Mouse (Mus musculus) kidney, embryonic 16.5 days (tissue): ENCODE results near the gene Trim62. TPM values are rescaled to one million over a fixed set of nuclear protein-coding genes. Genes with fewer than 3 reads are reported as not detected.
A peak's percentile ranks its signal among the peaks of the same experiment; 100 is the strongest.
"Not testable (repeated sequence)": the region's sequence is repeated elsewhere in the genome, so short reads cannot be mapped to it uniquely, and the experiment has no call there.

ENCODE experiments used
- ATAC-seq: fragments of 200-750 bp; cut with Nextera tagmentation; 2 replicates; pipeline ENCODE4 v1.8.0; 2017; ENCODE audit warnings: moderate TSS enrichment; ENCODE audit not compliant: low FRiP score, low TSS enrichment
- H3K27ac ChIP-seq: fragments of 300-500 bp; sonication (generic); 2 replicates; pipeline ENCODE4 v1.5.1; 2014; ENCODE audit warnings: low read length
- H3K27me3 ChIP-seq: fragments of 300-500 bp; sonication (generic); 2 replicates; pipeline ENCODE4 v1.6.1; 2014; ENCODE audit warnings: low read length, control low read depth, mixed read lengths; ENCODE audit not compliant: insufficient read depth
- H3K36me3 ChIP-seq: fragments of 300-500 bp; sonication (generic); 2 replicates; pipeline ENCODE4 v1.6.1; 2014; ENCODE audit warnings: low read length, control low read depth, mixed read lengths; ENCODE audit not compliant: insufficient read depth
- H3K4me1 ChIP-seq: fragments of 300-500 bp; sonication (generic); 2 replicates; pipeline ENCODE4 v1.6.1; 2014; ENCODE audit warnings: low read length, control low read depth, mixed read lengths; ENCODE audit not compliant: insufficient read depth
- H3K4me2 ChIP-seq: fragments of 300-500 bp; sonication (generic); replicated peaks from 2 replicates; pipeline ENCODE4 v1.6.1; 2014; ENCODE audit warnings: low read depth, low read length
- H3K4me3 ChIP-seq: fragments of 300-500 bp; sonication (generic); 2 replicates; pipeline ENCODE4 v1.5.1; 2014; ENCODE audit warnings: mild to moderate bottlenecking, low read length
- H3K9ac ChIP-seq: fragments of 300-500 bp; sonication (generic); replicated peaks from 2 replicates; pipeline ENCODE4 v1.6.1; 2014; ENCODE audit warnings: low read length
- H3K9me3 ChIP-seq: fragments of 300-500 bp; sonication (generic); 2 replicates; pipeline ENCODE4 v1.6.1; 2016; ENCODE audit warnings: low read length, control low read depth
- WGBS: fragments of 180-500 bp; shearing (Covaris S2); extraction: QIAGEN DNeasy Blood & Tissue Kit; methylation state at CpG from one replicate; pipeline ENCODE4 v1.1.7; 2014; 5-methylcytosine and 5-hydroxymethylcytosine counted together
- polyA plus RNA-seq: library from polyadenylated mRNA; unstranded; fragments of >200 nt; fragmentation: Nextera tagmentation; extraction: Ambion mirVana; gene quantifications from 2 replicates; pipeline ENCODE4 v1.2.1, GENCODE M21; 2015

Trim62 gene
- polyA plus RNA-seq, 1 experiment from 2014 or later = 6.4 TPM

DNA sequence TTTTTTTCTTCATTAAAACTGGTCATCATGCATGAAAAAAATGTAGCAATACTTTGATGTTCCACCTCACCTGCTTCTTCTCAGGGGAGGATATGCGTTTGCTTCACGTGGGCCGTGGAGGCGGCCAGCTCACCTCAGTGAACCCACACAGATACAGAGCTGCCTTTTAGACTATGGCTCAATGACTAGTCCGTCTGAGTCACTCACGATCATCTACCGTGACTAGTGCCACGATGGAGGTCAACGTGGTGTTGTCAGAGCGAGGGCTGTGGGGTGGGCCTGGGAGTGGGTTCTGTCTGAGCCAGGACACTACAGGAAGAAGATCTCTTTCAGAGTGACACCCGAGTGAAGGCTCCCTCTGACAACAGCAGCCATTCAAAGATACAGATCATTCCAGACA is 30.3 kb upstream of the Trim62 start:
- Histone ChIP-seq H3K36me3 (no peaks in the 10 kb centered on the region), H3K9me3 (no peaks in the 10 kb centered on the region; the same call in 1 of the 2 replicates), H3K4me1 (no peaks in the 10 kb centered on the region), H3K27ac (no peak overlapping the region), H3K4me3 (no peak overlapping the region), H3K27me3 (no peaks in the 10 kb centered on the region), H3K9ac (no peak overlapping the region), H3K4me2 (no peak overlapping the region)
- ATAC-seq = no peak
- 44% methylated on average over 11 of the region's 11 CpGs for WGBS

DNA sequence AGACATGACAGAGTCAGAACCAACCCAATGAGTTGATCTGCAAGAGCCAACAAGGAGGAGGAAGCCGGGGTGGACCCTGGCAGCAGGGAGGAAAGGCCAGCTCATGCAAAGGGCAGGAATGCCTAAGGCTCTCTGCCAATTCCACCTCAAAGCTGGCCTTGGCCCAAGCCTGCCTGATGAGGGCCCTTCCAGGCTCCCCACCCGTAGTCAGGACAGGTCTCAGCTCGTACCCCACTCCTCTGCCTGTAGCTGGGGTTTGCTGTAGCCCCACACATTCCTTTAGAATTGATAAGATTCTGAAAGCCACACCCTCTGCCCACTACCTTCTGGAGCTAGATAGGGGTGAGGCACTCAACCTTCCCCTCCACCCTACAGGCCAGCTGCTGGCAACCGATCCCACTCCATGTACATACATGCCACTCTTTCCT is 27.8 kb upstream of the Trim62 start:
- H3K9ac ChIP-seq = no peak overlapping the region
- H3K4me3 ChIP-seq = no peak overlapping the region
- H3K4me2 ChIP-seq = no peak overlapping the region
- no peak overlapping the region for H3K27ac ChIP-seq
- H3K27me3 ChIP-seq = no peaks in the 10 kb centered on the region
- H3K36me3 ChIP-seq = no peaks in the 10 kb centered on the region
- no peaks in the 10 kb centered on the region; the same call in 1 of the 2 replicates for H3K9me3 ChIP-seq
- 78% methylated on average over 4 of the region's 4 CpGs for WGBS
- no peaks in the 10 kb centered on the region for H3K4me1 ChIP-seq
- peak; percentile 40; the same call in 1 of the 2 replicates for ATAC-seq

DNA sequence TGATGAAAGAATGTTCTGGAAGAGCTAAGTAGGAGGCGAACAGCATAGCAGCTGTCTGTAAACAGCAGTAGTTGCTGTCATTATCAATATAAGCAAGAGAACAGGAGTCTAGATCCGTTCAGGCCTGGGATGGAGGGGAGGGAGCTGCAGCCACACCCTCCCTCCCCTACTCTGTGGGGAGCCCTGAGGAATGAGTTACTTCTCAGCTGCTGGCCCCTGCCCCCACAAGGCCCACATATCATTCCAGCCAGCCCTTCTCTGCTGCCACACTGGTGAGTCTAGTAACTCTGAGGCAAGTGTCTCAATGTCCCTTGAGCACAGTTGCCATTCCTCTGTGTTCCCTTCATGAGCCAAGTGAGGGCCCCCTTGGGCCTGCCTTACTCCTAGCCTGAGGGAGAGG is 26.2 kb upstream of the Trim62 start:
- WGBS = 49% methylated on average over 2 of the region's 2 CpGs
- Histone ChIP-seq H3K4me2 (no peak overlapping the region), H3K27me3 (no peaks in the 10 kb centered on the region), H3K27ac (no peak overlapping the region), H3K4me1 (no peaks in the 10 kb centered on the region), H3K9me3 (no peaks in the 10 kb centered on the region; the same call in 1 of the 2 replicates), H3K9ac (no peak overlapping the region), H3K4me3 (no peak overlapping the region), H3K36me3 (no peaks in the 10 kb centered on the region)
- no peak for ATAC-seq

DNA sequence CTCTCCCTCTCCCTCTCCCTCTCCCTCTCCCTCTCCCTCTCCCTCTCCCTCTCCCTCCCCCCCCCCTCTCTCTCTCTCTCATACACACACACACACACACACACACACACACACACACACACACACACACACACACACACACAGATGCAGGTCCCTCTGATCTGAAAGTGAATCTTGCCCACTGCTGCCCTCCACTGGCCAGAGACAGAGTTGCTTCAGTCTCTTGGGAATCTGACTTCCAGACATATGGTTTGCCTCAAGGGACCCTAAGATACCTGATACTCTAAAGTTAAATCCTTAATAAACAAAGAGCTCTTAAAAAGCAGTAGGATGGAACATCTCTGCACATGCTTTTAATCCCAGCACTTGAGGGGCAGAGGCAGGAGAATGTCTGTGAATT is 25.2 kb upstream of the Trim62 start:
- not testable (repeated sequence) for H3K4me3 ChIP-seq, ATAC-seq, H3K9ac ChIP-seq, H3K4me2 ChIP-seq, H3K36me3 ChIP-seq, H3K9me3 ChIP-seq, H3K27me3 ChIP-seq, H3K27ac ChIP-seq, H3K4me1 ChIP-seq

DNA sequence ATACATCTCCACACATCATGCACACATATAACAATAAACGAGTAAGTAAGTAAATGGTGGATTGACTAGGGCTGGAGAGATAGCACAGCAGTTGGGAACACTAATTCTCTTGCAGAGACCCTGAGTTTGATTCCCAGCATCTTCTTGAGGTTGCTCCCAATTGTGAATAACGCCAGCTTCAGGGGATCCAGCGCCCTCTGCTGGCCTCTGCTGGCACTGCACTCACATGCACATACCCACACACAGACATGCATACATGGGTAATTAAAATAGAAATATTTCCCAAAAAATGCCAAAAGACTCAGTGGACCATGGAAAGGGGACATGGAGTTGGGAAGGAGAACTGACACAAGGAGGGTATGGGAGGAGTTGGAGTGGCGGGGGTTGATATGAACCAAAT is 24.5 kb upstream of the Trim62 start:
- H3K9me3 ChIP-seq = no peaks in the 10 kb centered on the region; the same call in 1 of the 2 replicates
- H3K27me3 ChIP-seq = no peaks in the 10 kb centered on the region
- H3K9ac ChIP-seq = no peak overlapping the region
- no peak for ATAC-seq
- H3K4me1 ChIP-seq = no peaks in the 10 kb centered on the region
- 75% methylated on average over 4 of the region's 4 CpGs for WGBS
- H3K4me3 ChIP-seq = no peak overlapping the region
- no peak overlapping the region for H3K27ac ChIP-seq
- no peak overlapping the region for H3K4me2 ChIP-seq
- H3K36me3 ChIP-seq = no peaks in the 10 kb centered on the region

DNA sequence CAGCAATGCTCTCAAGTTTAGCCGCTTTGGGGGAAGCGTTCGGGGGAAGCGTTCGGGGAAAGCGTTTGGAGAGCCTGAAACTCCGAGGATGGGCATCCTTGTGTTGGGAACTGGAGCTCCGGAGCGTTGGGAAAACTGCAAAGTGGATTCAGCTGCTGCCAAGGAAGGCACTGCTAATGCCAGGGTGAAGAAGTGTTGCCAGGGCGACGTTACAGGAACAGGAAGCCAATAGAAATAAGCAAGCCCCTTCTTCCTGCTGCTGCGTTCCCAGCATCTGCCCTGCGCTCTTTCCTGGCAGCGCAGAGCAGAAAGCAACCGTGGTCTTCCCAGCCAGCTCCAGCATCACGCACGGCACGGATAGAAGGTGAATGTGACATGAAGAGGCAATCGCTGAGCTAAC is 10.4 kb upstream of the Trim62 start:
- Histone ChIP-seq H3K9ac (no peak overlapping the region), H3K36me3 (no peaks in the 10 kb centered on the region), H3K4me3 (no peak overlapping the region), H3K4me1 (no peaks in the 10 kb centered on the region), H3K9me3 (no peaks in the 10 kb centered on the region), H3K4me2 (no peak overlapping the region), H3K27me3 (no peaks in the 10 kb centered on the region), H3K27ac (no peak overlapping the region)
- 57% methylated on average over 19 of the region's 19 CpGs for WGBS
- no peak for ATAC-seq

DNA sequence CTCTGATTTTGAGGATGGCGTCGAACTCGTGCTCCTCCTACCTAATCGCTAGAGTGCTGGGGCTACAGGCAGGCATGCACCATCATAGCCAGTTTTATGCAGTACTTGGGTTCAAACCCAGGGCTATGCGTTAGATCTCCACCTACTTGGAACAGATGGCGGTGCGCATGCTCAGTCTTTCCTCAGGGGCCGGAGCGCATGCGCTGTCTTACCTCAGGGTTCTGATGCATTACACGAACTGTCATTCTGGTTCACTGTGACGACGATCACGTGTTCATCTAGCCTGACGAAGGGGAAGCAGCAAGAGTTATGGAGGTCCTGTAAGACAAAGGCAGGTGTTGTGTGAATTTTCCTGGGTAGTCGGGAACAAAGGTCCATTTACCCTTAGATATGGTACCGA is 9.3 kb upstream of the Trim62 start:
- Histone ChIP-seq H3K9me3 (no peaks in the 10 kb centered on the region), H3K36me3 (no peaks in the 10 kb centered on the region), H3K27ac (no peak overlapping the region), H3K9ac (no peak overlapping the region), H3K4me2 (no peak overlapping the region), H3K4me3 (no peak overlapping the region), H3K27me3 (no peaks in the 10 kb centered on the region), H3K4me1 (peaks cover 3% of the 10 kb centered on the region)
- no peak for ATAC-seq
- WGBS = 93% methylated on average over 17 of the region's 17 CpGs

DNA sequence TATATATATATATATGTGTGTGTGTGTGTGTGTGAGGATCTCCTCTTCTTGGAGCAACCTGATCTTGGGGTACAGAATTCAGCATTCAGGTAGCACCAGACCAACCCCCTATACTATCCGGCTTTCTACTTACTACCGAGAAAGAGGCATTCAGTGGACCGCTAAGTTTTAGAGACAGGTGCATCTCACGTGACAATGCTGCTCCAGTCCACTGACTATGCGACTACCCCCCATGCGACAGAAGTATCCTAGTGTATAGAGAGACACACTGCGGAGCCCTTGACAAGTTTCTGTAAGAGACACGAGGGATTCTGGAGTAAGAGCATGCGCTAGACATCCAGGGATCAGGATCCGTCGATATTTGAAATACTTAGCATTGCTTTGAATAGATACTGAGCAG is 7.9 kb upstream of the Trim62 start:
- no peak for ATAC-seq
- Histone ChIP-seq H3K36me3 (no peaks in the 10 kb centered on the region), H3K4me1 (peaks cover 9% of the 10 kb centered on the region), H3K4me2 (no peak overlapping the region), H3K27ac (no peak overlapping the region), H3K4me3 (no peak overlapping the region), H3K27me3 (no peaks in the 10 kb centered on the region), H3K9ac (no peak overlapping the region), H3K9me3 (peaks cover under 1% of the 10 kb centered on the region; the same call in 1 of the 2 replicates)
- WGBS = 81% methylated on average over 11 of the region's 11 CpGs

DNA sequence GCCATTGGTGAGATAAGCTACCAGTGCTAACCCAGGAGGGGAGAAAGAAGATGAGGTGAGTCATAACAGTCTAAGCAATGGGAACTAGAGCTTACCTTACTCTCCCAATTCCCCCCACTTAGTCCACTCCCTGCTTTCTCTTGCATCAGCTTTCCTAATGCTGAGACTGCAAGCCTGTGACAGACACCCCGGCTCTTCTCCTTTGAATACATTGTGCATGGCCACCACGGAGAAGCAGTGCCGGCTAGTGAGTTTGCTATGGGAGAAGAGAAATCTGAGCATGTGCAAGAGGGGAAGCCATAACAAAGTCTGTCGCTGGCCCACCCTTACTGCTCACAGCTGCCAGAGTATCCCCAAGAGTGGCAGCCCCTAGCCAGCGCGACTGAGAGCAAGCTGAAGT is 5.9 kb upstream of the Trim62 start:
- peaks cover 9% of the 10 kb centered on the region for H3K4me1 ChIP-seq
- ATAC-seq = no peak
- H3K9me3 ChIP-seq = peaks cover 5% of the 10 kb centered on the region
- no peak overlapping the region for H3K4me3 ChIP-seq
- H3K27me3 ChIP-seq = no peaks in the 10 kb centered on the region
- 12% methylated on average over 6 of the region's 6 CpGs for WGBS
- H3K27ac ChIP-seq = no peak overlapping the region
- H3K36me3 ChIP-seq = no peaks in the 10 kb centered on the region
- no peak overlapping the region for H3K9ac ChIP-seq
- no peak overlapping the region for H3K4me2 ChIP-seq

DNA sequence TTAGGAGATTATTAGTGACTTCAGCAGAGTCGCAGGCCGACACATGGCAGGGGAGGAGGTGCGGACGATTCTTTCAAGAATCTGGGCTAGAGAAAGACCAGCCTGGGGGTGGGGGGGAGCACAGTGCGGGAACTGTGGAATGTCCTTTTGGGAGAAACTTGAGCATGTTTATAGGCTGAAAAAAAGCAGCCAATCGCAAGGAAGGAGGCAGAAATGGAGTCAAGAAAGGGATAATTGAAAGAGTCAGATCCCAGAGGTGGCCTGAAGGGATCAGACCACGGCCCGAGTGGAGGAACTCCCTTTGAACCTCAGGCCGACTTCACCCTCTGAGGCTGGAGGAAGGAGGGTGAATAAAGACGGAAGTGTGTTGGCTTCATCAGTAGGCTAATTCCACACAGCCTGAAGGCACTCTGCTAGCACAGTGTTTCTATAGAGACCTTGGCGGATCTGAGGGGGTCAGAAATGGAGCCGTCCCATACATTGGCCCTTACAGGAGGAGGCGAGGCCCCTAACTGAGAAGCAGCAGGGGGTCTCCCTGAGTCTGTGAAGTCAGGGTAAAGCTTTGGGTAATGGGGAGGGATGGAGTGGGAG is 4.4 kb upstream of the Trim62 start:
- Histone ChIP-seq H3K27me3 (no peaks in the 10 kb centered on the region), H3K4me1 (peaks cover 13% of the 10 kb centered on the region), H3K4me3 (no peak overlapping the region), H3K36me3 (no peaks in the 10 kb centered on the region), H3K4me2 (0 out of 2 replicates have a peak overlapping the region, but pooled peaks have one; percentile 14), H3K9ac (no peak overlapping the region), H3K27ac (no peak overlapping the region), H3K9me3 (peaks cover 5% of the 10 kb centered on the region)
- WGBS = 18% methylated on average over 13 of the region's 13 CpGs
- ATAC-seq = no peak
